Mouse (Mus musculus): ENCODE measurements around the gene Ccnl2.

DNA sequence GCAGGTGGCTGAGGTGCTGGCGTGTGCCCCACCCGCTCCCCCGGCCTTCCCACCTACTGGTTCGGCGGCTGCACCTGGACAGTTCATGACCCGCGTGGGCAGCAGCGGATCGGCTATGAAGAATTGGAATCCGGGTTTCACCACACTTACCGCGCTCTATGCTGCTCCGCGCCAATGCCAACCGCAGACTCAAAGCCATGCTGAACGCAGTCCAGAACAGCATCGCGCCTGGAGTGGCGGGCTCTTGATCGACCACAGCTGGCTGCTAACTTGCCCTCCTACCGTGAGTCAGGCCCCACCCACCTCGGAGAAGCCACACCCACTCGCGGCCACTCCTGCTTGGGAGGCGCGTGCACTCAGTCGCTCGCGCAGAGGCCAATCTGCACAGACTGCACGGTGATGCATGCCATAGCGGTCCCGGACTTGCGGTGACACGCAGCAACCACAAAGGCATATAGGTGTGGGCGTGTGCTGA lies 38.0 kb upstream of the Ccnl2 start, which contains the start of gene Vwa1:
- TF ChIP-seq POLR2A (IDR thresholded peaks at IDR 0.05; ENCODE audit: extremely low read depth, insufficient read depth, low read length) = peak; percentile 96
- TF ChIP-seq CTCF (IDR thresholded peaks at IDR 0.05; ENCODE audit: extremely low read depth, insufficient read depth, low read length) = no peak

Measured in cortical plate, adult 2 months (tissue).